Mouse (Mus musculus): ENCODE results near the gene Ciita. TPM values are rescaled to one million over a fixed set of nuclear protein-coding genes. Genes with fewer than 3 reads are reported as not detected.

The Ciita gene
- polyA plus RNA-seq, 1 experiment: 13.2 TPM

GRCm38 (mm10) chr16:10523650-10524049 lies 43.8 kb downstream of the Ciita start:
- DNase-seq: no peak
- no peaks in the 10 kb centered on the region for H3K4me1 ChIP-seq (ENCODE audit: control insufficient read depth, insufficient read depth, low read length)
- no peak overlapping the region for H3K4me3 ChIP-seq (replicated peaks; ENCODE audit: extremely low read depth, low read depth, low read length)
- TF ChIP-seq CTCF (IDR thresholded peaks at IDR 0.05; ENCODE audit: insufficient read depth, low read length) (no peak), POLR2A (IDR thresholded peaks at IDR 0.05; ENCODE audit: borderline replicate concordance, extremely low read depth, low read depth, low read length) (no peak)
- WGBS: 90% methylated on average over 8 of the region's 8 CpGs

- TF ChIP-seq CTCF (IDR thresholded peaks at IDR 0.05; ENCODE audit: insufficient read depth, low read length) (no peak), POLR2A (IDR thresholded peaks at IDR 0.05; ENCODE audit: borderline replicate concordance, extremely low read depth, low read depth, low read length) (no peak)
- no peaks in the 10 kb centered on the region for H3K4me1 ChIP-seq (ENCODE audit: control insufficient read depth, insufficient read depth, low read length)
- DNase-seq: no peak
- no peak overlapping the region for H3K4me3 ChIP-seq (replicated peaks; ENCODE audit: extremely low read depth, low read depth, low read length)
- 65% methylated on average over 4 of the region's 4 CpGs for WGBS
Measured at GRCm38 (mm10) chr16:10524866-10525609, 45.2 kb downstream of the Ciita start.

DNA sequence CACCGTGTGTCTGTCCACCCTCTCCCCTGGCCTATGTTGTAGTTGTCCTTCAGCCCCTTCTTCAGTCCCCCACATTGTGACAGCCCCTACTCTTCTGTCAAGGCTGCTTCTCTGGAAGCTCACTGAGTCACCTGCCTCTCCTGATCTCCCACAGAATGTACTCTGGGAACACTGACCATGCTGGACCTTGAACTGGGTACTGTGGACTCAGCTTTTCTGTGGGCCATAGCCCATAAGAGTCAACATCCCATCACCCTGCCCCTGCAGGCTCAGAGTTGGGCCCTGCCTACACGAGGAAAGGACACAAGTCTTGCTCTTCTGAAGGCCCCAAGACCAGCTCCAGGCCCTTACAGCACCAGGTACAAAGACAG lies 45.7 kb downstream of the Ciita start:
- Histone ChIP-seq H3K4me3 (replicated peaks; ENCODE audit: extremely low read depth, low read depth, low read length) (no peak overlapping the region), H3K4me1 (ENCODE audit: control insufficient read depth, insufficient read depth, low read length) (no peaks in the 10 kb centered on the region)
- WGBS: 41% methylated on average over 2 of the region's 2 CpGs
- no peak for TF ChIP-seq CTCF (IDR thresholded peaks at IDR 0.05; ENCODE audit: insufficient read depth, low read length)
- no peak for DNase-seq

DNA sequence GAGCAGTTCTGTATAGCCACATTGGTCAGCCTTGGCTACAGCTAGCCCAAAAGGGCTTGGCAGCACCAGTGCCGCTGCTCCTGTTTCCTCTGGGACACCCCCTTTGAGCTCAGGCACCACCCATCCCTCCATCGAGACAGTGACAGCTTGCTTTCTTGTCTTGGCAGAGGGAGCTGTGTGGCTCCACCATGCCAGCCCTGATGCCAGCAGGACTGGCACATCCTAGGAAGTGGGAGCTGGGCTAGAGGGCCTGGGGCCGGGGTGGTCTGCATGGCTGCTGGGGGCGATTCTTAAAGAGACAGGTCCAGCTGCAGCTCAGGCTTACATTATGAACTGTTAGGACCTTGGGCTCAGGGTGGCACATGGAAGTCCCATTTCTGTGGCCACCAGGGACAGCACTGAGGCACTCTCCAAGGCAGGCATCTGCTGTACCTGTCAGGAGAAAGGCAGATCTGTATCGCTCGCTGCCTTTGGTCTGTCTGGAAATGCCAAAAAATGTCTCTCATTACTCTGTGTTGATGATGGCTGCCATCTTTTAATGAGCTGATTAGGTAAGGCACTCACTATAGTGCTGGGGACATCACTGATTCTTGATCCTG lies 47.3 kb downstream of the Ciita start:
- TF ChIP-seq POLR2A (IDR thresholded peaks at IDR 0.05; ENCODE audit: borderline replicate concordance, extremely low read depth, low read depth, low read length) (no peak), CTCF (IDR thresholded peaks at IDR 0.05; ENCODE audit: insufficient read depth, low read length) (no peak)
- no peak for DNase-seq
- WGBS: 78% methylated on average over 6 of the region's 6 CpGs
- H3K4me3 ChIP-seq (replicated peaks; ENCODE audit: extremely low read depth, low read depth, low read length): no peak overlapping the region
- no peaks in the 10 kb centered on the region for H3K4me1 ChIP-seq (ENCODE audit: control insufficient read depth, insufficient read depth, low read length)

DNA sequence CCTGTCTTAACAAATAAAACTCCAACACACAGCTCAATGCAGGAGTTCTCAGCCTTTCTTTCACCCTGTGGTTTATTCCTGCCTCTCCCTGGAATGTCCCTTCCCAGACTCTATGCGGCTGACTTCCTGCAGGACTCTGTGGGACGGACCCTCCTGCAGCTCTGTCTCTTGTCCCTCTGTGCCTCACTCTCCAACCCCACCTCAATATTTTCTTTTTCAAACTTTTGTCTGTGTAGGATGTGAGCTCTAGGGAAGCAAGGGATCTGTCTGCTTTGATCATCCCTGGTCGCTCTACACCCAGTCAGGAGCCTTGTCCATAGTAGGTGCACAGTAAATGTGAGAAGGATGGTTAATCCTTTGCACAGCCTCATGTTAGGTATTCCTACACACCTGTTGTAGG lies 48.5 kb downstream of the Ciita start:
- H3K4me1 ChIP-seq (ENCODE audit: control insufficient read depth, insufficient read depth, low read length): no peaks in the 10 kb centered on the region
- WGBS: 75% methylated on average over 3 of the region's 3 CpGs
- no peak for DNase-seq
- TF ChIP-seq CTCF (IDR thresholded peaks at IDR 0.05; ENCODE audit: insufficient read depth, low read length) (no peak), POLR2A (IDR thresholded peaks at IDR 0.05; ENCODE audit: borderline replicate concordance, extremely low read depth, low read depth, low read length) (no peak)
- no peak overlapping the region for H3K4me3 ChIP-seq (replicated peaks; ENCODE audit: extremely low read depth, low read depth, low read length)

DNA sequence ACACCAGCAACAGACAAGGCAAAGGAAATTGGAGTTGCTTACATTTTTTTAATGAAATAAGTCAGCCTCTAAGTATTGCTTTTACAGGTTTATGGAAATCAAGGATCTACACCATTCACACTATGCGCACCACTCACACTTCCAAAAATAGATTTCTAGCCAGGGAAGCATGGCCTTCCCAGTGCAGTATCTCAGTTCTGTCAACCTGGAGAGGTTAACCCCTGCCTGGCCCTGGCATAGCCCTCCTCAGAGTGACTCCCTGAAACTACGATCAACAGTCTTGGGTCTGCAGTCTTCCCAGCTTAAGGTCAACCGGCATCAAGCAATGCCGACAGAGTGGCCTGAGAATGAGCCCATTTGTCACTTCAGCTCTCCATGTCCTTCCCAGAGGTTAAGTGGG lies 50.3 kb downstream of the Ciita start:
- no peak overlapping the region for H3K4me3 ChIP-seq (replicated peaks; ENCODE audit: extremely low read depth, low read depth, low read length)
- WGBS: 84% methylated on average over 4 of the region's 4 CpGs
- H3K4me1 ChIP-seq (ENCODE audit: control insufficient read depth, insufficient read depth, low read length): 0 out of 2 replicates have a peak, but pooled peaks cover 2% of the 10 kb centered on the region
- no peak for DNase-seq
- TF ChIP-seq POLR2A (IDR thresholded peaks at IDR 0.05; ENCODE audit: borderline replicate concordance, extremely low read depth, low read depth, low read length) (no peak), CTCF (IDR thresholded peaks at IDR 0.05; ENCODE audit: insufficient read depth, low read length) (no peak)

DNA sequence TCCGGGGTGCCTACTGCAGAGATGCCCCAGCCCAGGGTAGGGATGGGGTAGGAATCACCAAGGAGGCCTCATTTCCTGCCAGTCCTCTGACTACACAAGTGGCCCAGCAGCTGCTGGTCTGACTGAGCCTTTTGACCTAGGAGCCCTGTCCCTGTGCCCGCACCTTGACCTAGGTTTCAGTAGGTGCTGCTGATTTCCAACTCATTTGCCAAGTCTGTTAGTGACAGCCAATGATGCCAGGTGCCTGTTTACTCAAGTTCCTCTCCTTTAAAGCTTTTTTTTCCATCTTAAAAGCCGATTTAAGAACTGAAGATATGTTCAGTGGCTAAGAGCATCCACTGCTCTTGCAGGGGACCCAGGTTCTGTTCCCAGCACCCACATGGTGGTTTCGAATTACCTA lies 53.9 kb downstream of the Ciita start:
- no peak for DNase-seq
- TF ChIP-seq CTCF (IDR thresholded peaks at IDR 0.05; ENCODE audit: insufficient read depth, low read length) (no peak), POLR2A (IDR thresholded peaks at IDR 0.05; ENCODE audit: borderline replicate concordance, extremely low read depth, low read depth, low read length) (no peak)
- H3K4me3 ChIP-seq (replicated peaks; ENCODE audit: extremely low read depth, low read depth, low read length): no peak overlapping the region
- H3K4me1 ChIP-seq (ENCODE audit: control insufficient read depth, insufficient read depth, low read length): 0 out of 2 replicates have a peak, but pooled peaks cover 2% of the 10 kb centered on the region
- whole genome bisulfite sequencing: 91% methylated on average over 4 of the region's 4 CpGs

GRCm38 (mm10) chr16:10534567-10534966 lies 54.7 kb downstream of the Ciita start:
- no peak for DNase-seq
- TF ChIP-seq CTCF (IDR thresholded peaks at IDR 0.05; ENCODE audit: insufficient read depth, low read length) (no peak), POLR2A (IDR thresholded peaks at IDR 0.05; ENCODE audit: borderline replicate concordance, extremely low read depth, low read depth, low read length) (no peak)
- H3K4me1 ChIP-seq (ENCODE audit: control insufficient read depth, insufficient read depth, low read length): 0 out of 2 replicates have a peak, but pooled peaks cover 6% of the 10 kb centered on the region
- no peak overlapping the region for H3K4me3 ChIP-seq (replicated peaks; ENCODE audit: extremely low read depth, low read depth, low read length)
- WGBS: 64% methylated on average over 7 of the region's 7 CpGs

GRCm38 (mm10) chr16:10536323-10536722 lies 56.5 kb downstream of the Ciita start:
- no peak for DNase-seq
- Histone ChIP-seq H3K4me1 (ENCODE audit: control insufficient read depth, insufficient read depth, low read length) (peaks cover 10% of the 10 kb centered on the region; the same call in 1 of the 2 replicates), H3K4me3 (replicated peaks; ENCODE audit: extremely low read depth, low read depth, low read length) (no peak overlapping the region)
- no peak for TF ChIP-seq POLR2A (IDR thresholded peaks at IDR 0.05; ENCODE audit: borderline replicate concordance, extremely low read depth, low read depth, low read length)
- TF ChIP-seq CTCF (IDR thresholded peaks at IDR 0.05; ENCODE audit: insufficient read depth, low read length): no peak
- WGBS: 53% methylated on average over 5 of the region's 5 CpGs

DNA sequence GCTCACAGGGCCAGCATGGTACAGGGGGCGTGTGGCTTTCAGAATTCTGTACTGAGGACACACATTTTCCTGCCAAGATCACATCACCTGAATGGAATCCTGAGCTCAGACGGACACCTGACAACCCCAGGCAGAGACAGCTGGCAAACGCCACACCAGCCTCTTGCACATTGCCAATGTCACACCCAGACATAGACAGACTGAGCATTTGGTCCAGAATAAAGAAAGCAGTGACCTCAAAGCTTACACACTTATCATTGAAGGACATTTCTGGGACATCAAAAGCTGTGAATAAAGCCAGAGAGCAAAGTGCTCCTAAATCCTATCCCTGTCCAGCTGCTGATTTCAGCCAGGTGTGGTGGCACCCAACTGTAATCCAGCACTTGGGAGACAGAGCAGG lies 57.1 kb downstream of the Ciita start:
- no peak for DNase-seq
- TF ChIP-seq POLR2A (IDR thresholded peaks at IDR 0.05; ENCODE audit: borderline replicate concordance, extremely low read depth, low read depth, low read length) (no peak), CTCF (IDR thresholded peaks at IDR 0.05; ENCODE audit: insufficient read depth, low read length) (no peak)
- no peak overlapping the region for H3K4me3 ChIP-seq (replicated peaks; ENCODE audit: extremely low read depth, low read depth, low read length)
- peaks cover 10% of the 10 kb centered on the region; the same call in 1 of the 2 replicates for H3K4me1 ChIP-seq (ENCODE audit: control insufficient read depth, insufficient read depth, low read length)
- 69% methylated on average over 3 of the region's 3 CpGs for WGBS
